Mouse (Mus musculus): Measurements from ENCODE around the gene Flt1. TPM values are rescaled to one million over a fixed set of nuclear protein-coding genes. Genes with fewer than 3 reads are reported as not detected.

The Flt1 gene
- polyA plus RNA-seq, 1 experiment from 2014 or later: 16.7 TPM

- peaks cover 2% of the 10 kb centered on the region; the same call in 1 of the 2 replicates for H3K4me1 ChIP-seq (replicated peaks; ENCODE audit: control insufficient read depth, insufficient read depth, low read length)
- no peak overlapping the region for H3K9ac ChIP-seq (ENCODE audit: low read length)
- peaks cover 4% of the 10 kb centered on the region; the same call in 1 of the 2 replicates for H3K36me3 ChIP-seq (ENCODE audit: control insufficient read depth, insufficient read depth, low read length)
- H3K27ac ChIP-seq (ENCODE audit: low read length): peak overlapping the region; percentile 49; the same call in 1 of the 2 replicates
- 38% methylated on average over 17 of the region's 17 CpGs for WGBS
- peak; percentile 92 for ATAC-seq (ENCODE audit: low read depth)
- no peaks in the 10 kb centered on the region; the same call in 1 of the 2 replicates for H3K9me3 ChIP-seq (ENCODE audit: control insufficient read depth, low read length)
- no peak overlapping the region for H3K4me2 ChIP-seq (ENCODE audit: low read depth, low read length)
- no peaks in the 10 kb centered on the region for H3K27me3 ChIP-seq (ENCODE audit: control insufficient read depth, insufficient read depth, low read depth, low read length)
- no peak overlapping the region for H3K4me3 ChIP-seq (ENCODE audit: low read length)
Measured at GRCm38 (mm10) chr5:147657882-147658855, 67.6 kb downstream of the Flt1 start.

DNA sequence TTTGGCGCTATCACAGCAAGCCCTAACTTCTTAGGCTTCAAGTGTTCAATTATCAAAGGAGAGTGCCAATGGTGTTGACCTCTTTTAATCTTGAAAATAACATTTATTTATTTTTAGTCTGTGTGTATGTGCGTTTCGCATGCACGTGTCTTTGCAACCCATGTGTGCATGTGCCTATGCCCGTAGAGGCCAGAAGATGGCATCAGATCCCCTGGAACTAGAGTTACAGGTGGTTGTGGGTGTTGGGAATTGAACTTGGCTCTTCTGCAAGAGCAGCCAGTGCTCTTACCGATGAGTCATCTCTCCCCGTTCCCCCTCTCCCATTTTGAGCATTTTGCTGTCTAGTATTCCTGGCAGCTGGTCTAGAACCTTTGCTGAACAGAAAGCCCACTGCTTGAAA is 70.0 kb downstream of the Flt1 start:
- WGBS: 83% methylated on average over 7 of the region's 7 CpGs
- no peaks in the 10 kb centered on the region for H3K27me3 ChIP-seq (ENCODE audit: control insufficient read depth, insufficient read depth, low read depth, low read length)
- no peak overlapping the region for H3K9ac ChIP-seq (ENCODE audit: low read length)
- no peak for ATAC-seq (ENCODE audit: low read depth)
- H3K4me1 ChIP-seq (replicated peaks; ENCODE audit: control insufficient read depth, insufficient read depth, low read length): peaks cover 2% of the 10 kb centered on the region; the same call in 1 of the 2 replicates
- H3K4me3 ChIP-seq (ENCODE audit: low read length): no peak overlapping the region
- no peaks in the 10 kb centered on the region; the same call in 1 of the 2 replicates for H3K9me3 ChIP-seq (ENCODE audit: control insufficient read depth, low read length)
- no peak overlapping the region for H3K27ac ChIP-seq (ENCODE audit: low read length)
- H3K36me3 ChIP-seq (ENCODE audit: control insufficient read depth, insufficient read depth, low read length): peaks cover 4% of the 10 kb centered on the region; the same call in 1 of the 2 replicates
- no peak overlapping the region for H3K4me2 ChIP-seq (ENCODE audit: low read depth, low read length)

DNA sequence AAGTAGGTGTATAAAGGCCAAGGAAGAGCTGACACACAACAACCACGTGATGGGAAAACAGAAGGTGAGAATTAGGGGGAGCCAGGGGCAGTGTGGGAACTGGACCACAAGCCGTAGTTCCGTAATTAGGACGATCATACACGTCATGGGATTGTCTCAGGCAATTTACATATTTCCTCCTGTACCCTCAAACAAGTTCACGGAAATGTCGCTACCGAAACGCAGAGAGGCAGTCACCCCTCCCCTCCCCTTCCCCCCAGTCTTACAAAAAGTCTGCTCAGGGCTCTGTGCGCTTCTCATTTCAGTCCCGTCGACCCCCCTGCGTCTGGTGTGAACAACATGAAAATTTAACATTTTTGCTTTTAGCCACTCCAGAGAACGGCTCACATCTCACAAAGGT is 74.6 kb downstream of the Flt1 start:
- Histone ChIP-seq H3K9me3 (ENCODE audit: control insufficient read depth, low read length) (no peaks in the 10 kb centered on the region; the same call in 1 of the 2 replicates), H3K4me3 (ENCODE audit: low read length) (no peak overlapping the region), H3K27me3 (ENCODE audit: control insufficient read depth, insufficient read depth, low read depth, low read length) (no peaks in the 10 kb centered on the region), H3K36me3 (ENCODE audit: control insufficient read depth, insufficient read depth, low read length) (peaks cover 4% of the 10 kb centered on the region; the same call in 1 of the 2 replicates), H3K27ac (ENCODE audit: low read length) (no peak overlapping the region), H3K4me2 (ENCODE audit: low read depth, low read length) (no peak overlapping the region), H3K4me1 (replicated peaks; ENCODE audit: control insufficient read depth, insufficient read depth, low read length) (no peaks in the 10 kb centered on the region), H3K9ac (ENCODE audit: low read length) (no peak overlapping the region)
- WGBS: 82% methylated on average over 14 of the region's 14 CpGs
- ATAC-seq (ENCODE audit: low read depth): no peak

- Histone ChIP-seq H3K9me3 (ENCODE audit: control insufficient read depth, low read length) (no peaks in the 10 kb centered on the region), H3K4me1 (replicated peaks; ENCODE audit: control insufficient read depth, insufficient read depth, low read length) (peaks cover 13% of the 10 kb centered on the region), H3K9ac (ENCODE audit: low read length) (no peak overlapping the region), H3K4me2 (ENCODE audit: low read depth, low read length) (no peak overlapping the region), H3K4me3 (ENCODE audit: low read length) (no peak overlapping the region), H3K27me3 (ENCODE audit: control insufficient read depth, insufficient read depth, low read depth, low read length) (no peaks in the 10 kb centered on the region), H3K27ac (ENCODE audit: low read length) (peak overlapping the region; percentile 45), H3K36me3 (ENCODE audit: control insufficient read depth, insufficient read depth, low read length) (no peaks in the 10 kb centered on the region)
- ATAC-seq (ENCODE audit: low read depth): no peak
- WGBS: 65% methylated on average over 14 of the region's 14 CpGs
Measured at GRCm38 (mm10) chr5:147646351-147646929, 79.4 kb downstream of the Flt1 start.

- H3K36me3 ChIP-seq (ENCODE audit: control insufficient read depth, insufficient read depth, low read length): no peaks in the 10 kb centered on the region
- H3K27ac ChIP-seq (ENCODE audit: low read length): peak overlapping the region; percentile 71
- peak; percentile 96 for ATAC-seq (ENCODE audit: low read depth)
- 22% methylated on average over 12 of the region's 12 CpGs for WGBS
- no peaks in the 10 kb centered on the region for H3K9me3 ChIP-seq (ENCODE audit: control insufficient read depth, low read length)
- no peak overlapping the region for H3K9ac ChIP-seq (ENCODE audit: low read length)
- no peak overlapping the region for H3K4me3 ChIP-seq (ENCODE audit: low read length)
- no peak overlapping the region for H3K4me2 ChIP-seq (ENCODE audit: low read depth, low read length)
- peaks cover 13% of the 10 kb centered on the region for H3K4me1 ChIP-seq (replicated peaks; ENCODE audit: control insufficient read depth, insufficient read depth, low read length)
- H3K27me3 ChIP-seq (ENCODE audit: control insufficient read depth, insufficient read depth, low read depth, low read length): no peaks in the 10 kb centered on the region
Measured at GRCm38 (mm10) chr5:147645001-147645645, 80.7 kb downstream of the Flt1 start.

GRCm38 (mm10) chr5:147641452-147641851 is 84.4 kb downstream of the Flt1 start:
- H3K4me3 ChIP-seq (ENCODE audit: low read length): no peak overlapping the region
- no peaks in the 10 kb centered on the region for H3K27me3 ChIP-seq (ENCODE audit: control insufficient read depth, insufficient read depth, low read depth, low read length)
- no peak overlapping the region for H3K9ac ChIP-seq (ENCODE audit: low read length)
- H3K9me3 ChIP-seq (ENCODE audit: control insufficient read depth, low read length): no peaks in the 10 kb centered on the region
- no peak for ATAC-seq (ENCODE audit: low read depth)
- no peak overlapping the region for H3K27ac ChIP-seq (ENCODE audit: low read length)
- no peaks in the 10 kb centered on the region for H3K36me3 ChIP-seq (ENCODE audit: control insufficient read depth, insufficient read depth, low read length)
- H3K4me2 ChIP-seq (ENCODE audit: low read depth, low read length): no peak overlapping the region
- 27% methylated on average over 7 of the region's 7 CpGs for WGBS
- H3K4me1 ChIP-seq (replicated peaks; ENCODE audit: control insufficient read depth, insufficient read depth, low read length): peaks cover 13% of the 10 kb centered on the region

GRCm38 (mm10) chr5:147639940-147640339 is 85.9 kb downstream of the Flt1 start:
- no peak for ATAC-seq (ENCODE audit: low read depth)
- no peaks in the 10 kb centered on the region for H3K9me3 ChIP-seq (ENCODE audit: control insufficient read depth, low read length)
- H3K4me2 ChIP-seq (ENCODE audit: low read depth, low read length): no peak overlapping the region
- no peak overlapping the region for H3K9ac ChIP-seq (ENCODE audit: low read length)
- H3K27ac ChIP-seq (ENCODE audit: low read length): no peak overlapping the region
- H3K36me3 ChIP-seq (ENCODE audit: control insufficient read depth, insufficient read depth, low read length): no peaks in the 10 kb centered on the region
- peaks cover 3% of the 10 kb centered on the region for H3K4me1 ChIP-seq (replicated peaks; ENCODE audit: control insufficient read depth, insufficient read depth, low read length)
- H3K27me3 ChIP-seq (ENCODE audit: control insufficient read depth, insufficient read depth, low read depth, low read length): no peaks in the 10 kb centered on the region
- 92% methylated on average over 5 of the region's 5 CpGs for WGBS
- no peak overlapping the region for H3K4me3 ChIP-seq (ENCODE audit: low read length)

GRCm38 (mm10) chr5:147636676-147637075 is 89.1 kb downstream of the Flt1 start:
- 78% methylated on average over 3 of the region's 3 CpGs for WGBS
- Histone ChIP-seq H3K9me3 (ENCODE audit: control insufficient read depth, low read length) (no peaks in the 10 kb centered on the region), H3K36me3 (ENCODE audit: control insufficient read depth, insufficient read depth, low read length) (no peaks in the 10 kb centered on the region), H3K27me3 (ENCODE audit: control insufficient read depth, insufficient read depth, low read depth, low read length) (no peaks in the 10 kb centered on the region), H3K4me3 (ENCODE audit: low read length) (no peak overlapping the region), H3K27ac (ENCODE audit: low read length) (no peak overlapping the region), H3K4me2 (ENCODE audit: low read depth, low read length) (no peak overlapping the region), H3K4me1 (replicated peaks; ENCODE audit: control insufficient read depth, insufficient read depth, low read length) (no peaks in the 10 kb centered on the region), H3K9ac (ENCODE audit: low read length) (no peak overlapping the region)
- ATAC-seq (ENCODE audit: low read depth): no peak

DNA sequence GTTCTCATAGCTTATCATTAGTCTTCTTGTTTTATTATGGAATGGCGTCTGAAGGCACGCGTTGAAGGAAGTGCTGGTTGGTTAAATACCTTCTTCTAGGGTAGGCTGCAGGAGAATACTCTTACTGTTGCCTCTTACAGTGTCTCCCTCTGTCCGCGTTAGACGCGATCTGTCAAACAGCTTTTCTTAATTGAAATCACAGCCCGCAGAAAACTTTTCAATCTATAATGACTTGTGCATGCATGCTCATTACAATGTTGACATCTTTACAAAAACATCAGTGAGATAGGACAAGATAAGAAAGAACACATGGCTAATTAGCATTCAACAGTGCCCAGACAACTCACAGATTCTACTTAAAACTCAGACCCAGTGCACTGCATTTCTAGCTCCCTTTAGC is 89.9 kb downstream of the Flt1 start:
- no peak overlapping the region for H3K4me3 ChIP-seq (ENCODE audit: low read length)
- 70% methylated on average over 8 of the region's 8 CpGs for WGBS
- H3K9me3 ChIP-seq (ENCODE audit: control insufficient read depth, low read length): no peaks in the 10 kb centered on the region
- ATAC-seq (ENCODE audit: low read depth): no peak
- no peak overlapping the region for H3K27ac ChIP-seq (ENCODE audit: low read length)
- H3K27me3 ChIP-seq (ENCODE audit: control insufficient read depth, insufficient read depth, low read depth, low read length): no peaks in the 10 kb centered on the region
- H3K4me1 ChIP-seq (replicated peaks; ENCODE audit: control insufficient read depth, insufficient read depth, low read length): no peaks in the 10 kb centered on the region
- H3K4me2 ChIP-seq (ENCODE audit: low read depth, low read length): no peak overlapping the region
- no peak overlapping the region for H3K9ac ChIP-seq (ENCODE audit: low read length)
- no peaks in the 10 kb centered on the region for H3K36me3 ChIP-seq (ENCODE audit: control insufficient read depth, insufficient read depth, low read length)

All from lung, embryonic 16.5 days (tissue).